Mouse (Mus musculus): ENCODE measurements around the gene Tnni3k.

DNA sequence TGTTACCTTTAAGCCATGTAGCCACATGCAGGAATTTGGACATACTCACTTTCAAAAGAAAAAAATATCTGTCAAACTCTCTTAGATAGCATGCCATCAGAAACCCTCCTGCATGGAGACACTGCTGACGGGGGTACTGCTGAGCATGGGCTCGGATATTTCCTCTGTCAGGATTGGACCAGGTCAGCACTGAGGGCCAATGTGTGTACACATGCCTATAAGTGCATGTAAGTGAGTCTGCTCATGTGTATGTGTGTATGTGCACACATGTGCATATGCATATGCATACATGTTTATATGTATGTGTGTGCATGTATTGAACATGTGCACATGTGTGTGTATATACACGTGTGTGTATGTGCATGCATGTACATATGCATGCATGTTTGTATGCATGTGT, 267.6 kb downstream of the Tnni3k start:
- TF ChIP-seq CTCF (IDR thresholded peaks at IDR 0.05; ENCODE audit: extremely low read depth, insufficient read depth, insufficient read length, insufficient replicate concordance) (no peak), POLR2A (IDR thresholded peaks at IDR 0.05; ENCODE audit: low read depth, low read length) (no peak)

Data from spleen, adult 2 months (tissue).